Mouse (Mus musculus): Measurements from ENCODE around the gene Olfr223. TPM values are rescaled to one million over a fixed set of nuclear protein-coding genes. Genes with fewer than 3 reads are reported as not detected.

Olfr223 gene
- not detected in 2 replicates for polyA plus RNA-seq (2015; fragmentation: Nextera tagmentation; extraction: Ambion mirVana)

GRCm38 (mm10) chr11:59593189-59593588, at the start of gene Olfr223:
Gene Olfr223, minus strand, starts transcription at chr11:59593289.

DNA sequence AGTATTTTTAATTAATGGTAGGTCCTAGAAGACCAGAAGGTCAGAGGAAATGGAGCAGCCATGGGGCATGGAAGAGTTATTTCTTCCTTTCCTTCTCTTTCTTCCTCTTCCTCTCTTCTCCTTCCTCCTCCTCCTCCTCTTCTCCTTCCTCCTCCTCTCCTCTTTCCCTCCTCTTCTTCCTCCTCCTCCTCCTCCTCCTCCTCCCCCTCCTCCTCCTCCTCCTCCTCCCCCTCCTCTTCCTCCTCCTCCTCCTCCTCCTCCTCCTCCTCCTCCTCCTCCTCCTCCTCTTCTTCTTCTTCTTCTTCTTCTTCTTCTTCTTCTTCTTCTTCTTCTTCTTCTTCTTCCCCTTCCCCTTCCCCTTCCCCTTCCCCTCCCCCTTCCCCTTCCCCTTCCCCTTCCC, 17.0 kb downstream of the Olfr223 start, which contains the start of gene Olfr222:
Gene Olfr222 (minus strand): TSS at position 101 of the 400 bp plus-strand sequence.

GRCm38 (mm10) chr11:59541324-59541723, 51.8 kb downstream of the Olfr223 start, which contains the start of gene Nlrp3:
Gene Nlrp3, plus strand, starts transcription at chr11:59541568.

Other genes starting within 250 kb of the Olfr223 start
- not detected in 2 replicates for gene Prss38, start 217.6 kb downstream of the Olfr223 start, polyA plus RNA-seq (2015; fragmentation: Nextera tagmentation; extraction: Ambion mirVana)
- 4.1 and 4.5 TPM in 2 replicates for gene Jmjd4, start 143.2 kb downstream of the Olfr223 start, polyA plus RNA-seq (2015; fragmentation: Nextera tagmentation; extraction: Ambion mirVana)
- 12.1 and 12.5 TPM in 2 replicates for gene Snap47, start 142.1 kb downstream of the Olfr223 start, polyA plus RNA-seq (2015; fragmentation: Nextera tagmentation; extraction: Ambion mirVana)
- gene Zfp867, start 120.8 kb downstream of the Olfr223 start, polyA plus RNA-seq (2015; fragmentation: Nextera tagmentation; extraction: Ambion mirVana), result 1.6 and 2.5 TPM in 2 replicates
- gene Zkscan17, start 66.5 kb downstream of the Olfr223 start, polyA plus RNA-seq (2015; fragmentation: Nextera tagmentation; extraction: Ambion mirVana), result 5.7 and 6.3 TPM in 2 replicates
- 2.2 and 3.3 TPM in 2 replicates for gene Nlrp3, start 51.7 kb downstream of the Olfr223 start, polyA plus RNA-seq (2015; fragmentation: Nextera tagmentation; extraction: Ambion mirVana)
- not detected in 2 replicates for gene Olfr222, start 17.1 kb downstream of the Olfr223 start, polyA plus RNA-seq (2015; fragmentation: Nextera tagmentation; extraction: Ambion mirVana)
- 19.7 and 23.9 TPM in 2 replicates for gene Mprip, start 68.0 kb upstream of the Olfr223 start, polyA plus RNA-seq (2015; fragmentation: Nextera tagmentation; extraction: Ambion mirVana)
- 1.6 and 1.8 TPM in 2 replicates for gene Pld6, start 194.4 kb upstream of the Olfr223 start, polyA plus RNA-seq (2015; fragmentation: Nextera tagmentation; extraction: Ambion mirVana)
- 15.0 and 18.0 TPM in 2 replicates for gene Flcn, start 216.7 kb upstream of the Olfr223 start, polyA plus RNA-seq (2015; fragmentation: Nextera tagmentation; extraction: Ambion mirVana)
- 13.7 and 16.9 TPM in 2 replicates for gene Nt5m, start 246.2 kb upstream of the Olfr223 start, polyA plus RNA-seq (2015; fragmentation: Nextera tagmentation; extraction: Ambion mirVana)
- 90.6 and 94.5 TPM in 2 replicates for gene Cops3, start 246.5 kb upstream of the Olfr223 start, polyA plus RNA-seq (2015; fragmentation: Nextera tagmentation; extraction: Ambion mirVana)

Data from spleen, postnatal 0 days (tissue).